Mouse (Mus musculus): ENCODE measurements around the gene Gm26566. TPM values are rescaled to one million over a fixed set of nuclear protein-coding genes. Genes with fewer than 3 reads are reported as not detected.
"Not testable (repeated sequence)": the region's sequence is repeated elsewhere in the genome, so short reads cannot be mapped to it uniquely, and the experiment has no call there.

Gm26566 gene
- polyA plus RNA-seq, 1 experiment from 2014 or later = 0.20 TPM

DNA sequence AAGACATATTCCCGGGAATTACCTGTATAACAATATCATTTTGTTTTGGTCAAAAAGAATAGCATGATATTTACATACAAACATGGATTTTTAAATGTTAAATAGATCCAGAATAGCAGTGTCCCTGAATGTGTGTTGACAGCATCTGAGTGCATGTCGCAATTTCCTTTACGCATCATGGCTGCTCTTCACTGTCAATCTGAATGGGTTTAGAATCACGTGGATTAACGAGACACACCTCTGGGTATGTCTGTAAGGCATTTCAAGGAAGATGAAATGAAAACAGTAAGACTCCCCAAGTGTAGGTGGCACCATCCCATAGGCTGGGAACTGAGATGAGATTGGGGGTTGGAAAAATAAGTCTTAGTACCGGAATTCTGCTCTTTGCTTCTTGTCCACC, 17.4 kb downstream of the Gm26566 start:
- no peak for ATAC-seq (ENCODE audit: insufficient read depth)
- Histone ChIP-seq H3K36me3 (replicated peaks) (no peaks in the 10 kb centered on the region), H3K4me3 (replicated peaks) (no peak overlapping the region), H3K27me3 (peaks cover 3% of the 10 kb centered on the region; the same call in 1 of the 2 replicates), H3K9ac (no peak overlapping the region), H3K4me1 (replicated peaks) (no peaks in the 10 kb centered on the region), H3K27ac (replicated peaks) (no peak overlapping the region), H3K4me2 (no peak overlapping the region), H3K9me3 (replicated peaks) (no peaks in the 10 kb centered on the region)
- WGBS (ENCODE audit: insufficient replicate concordance) = 63% methylated on average over 6 of the region's 6 CpGs

DNA sequence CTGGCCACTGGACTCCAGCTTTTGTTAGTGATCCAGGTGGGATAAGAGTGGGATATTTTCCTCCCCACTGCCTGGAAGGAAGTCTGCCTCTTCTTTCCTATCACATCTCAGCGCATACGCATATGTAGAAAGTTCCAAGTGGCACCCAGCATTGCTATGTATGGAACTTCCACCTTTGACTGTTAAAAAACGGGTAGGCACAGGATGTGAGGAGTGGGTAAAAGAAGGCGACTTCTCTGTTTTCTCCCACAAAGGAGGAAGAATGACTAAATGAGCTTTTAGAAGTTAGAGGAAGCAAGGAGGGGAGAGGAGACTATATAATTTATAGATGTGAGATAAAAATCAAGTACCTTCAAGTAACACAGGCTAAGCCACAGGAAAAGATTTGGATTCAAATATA, 19.8 kb downstream of the Gm26566 start:
- Histone ChIP-seq H3K4me2 (no peak overlapping the region), H3K27ac (replicated peaks) (no peak overlapping the region), H3K27me3 (peaks cover 3% of the 10 kb centered on the region; the same call in 1 of the 2 replicates), H3K36me3 (replicated peaks) (no peaks in the 10 kb centered on the region), H3K4me1 (replicated peaks) (no peaks in the 10 kb centered on the region), H3K4me3 (replicated peaks) (no peak overlapping the region), H3K9me3 (replicated peaks) (no peaks in the 10 kb centered on the region), H3K9ac (no peak overlapping the region)
- ATAC-seq (ENCODE audit: insufficient read depth) = no peak
- 39% methylated on average over 4 of the region's 4 CpGs for WGBS (ENCODE audit: insufficient replicate concordance)

DNA sequence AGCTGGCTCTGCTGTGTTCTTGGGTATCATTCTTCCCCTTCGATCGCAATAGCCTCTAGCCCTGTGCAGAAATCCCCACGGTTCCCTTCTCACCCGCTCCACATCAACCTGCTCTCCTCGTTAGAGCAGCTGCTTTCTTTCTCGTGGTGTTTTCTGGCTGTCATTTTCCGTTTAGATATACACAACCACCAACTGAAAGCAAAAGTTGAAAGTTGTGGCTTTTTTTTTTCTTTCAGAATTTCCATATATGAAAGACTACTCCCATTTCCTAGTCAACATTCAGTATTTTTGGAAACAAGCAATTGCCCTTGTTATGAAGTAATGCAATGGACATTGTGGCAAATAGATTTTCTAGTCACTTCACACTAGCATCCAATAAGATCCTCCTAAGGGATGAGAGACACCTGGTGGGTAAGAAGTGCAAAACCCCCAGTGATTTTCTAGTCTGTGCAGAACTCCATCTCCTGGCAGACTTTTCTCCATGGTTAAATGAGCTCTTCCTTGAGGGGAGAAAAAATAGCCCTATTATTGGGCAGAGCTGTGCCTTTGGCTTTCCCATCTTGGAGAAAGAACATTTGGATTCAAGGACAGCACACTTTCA, 21.3 kb downstream of the Gm26566 start:
- Histone ChIP-seq H3K9me3 (replicated peaks) (no peaks in the 10 kb centered on the region), H3K4me2 (no peak overlapping the region), H3K36me3 (replicated peaks) (no peaks in the 10 kb centered on the region), H3K27ac (replicated peaks) (no peak overlapping the region), H3K4me1 (replicated peaks) (no peaks in the 10 kb centered on the region), H3K27me3 (peaks cover 3% of the 10 kb centered on the region; the same call in 1 of the 2 replicates), H3K9ac (no peak overlapping the region), H3K4me3 (replicated peaks) (no peak overlapping the region)
- no peak for ATAC-seq (ENCODE audit: insufficient read depth)
- WGBS (ENCODE audit: insufficient replicate concordance) = 45% methylated on average over 7 of the region's 7 CpGs

DNA sequence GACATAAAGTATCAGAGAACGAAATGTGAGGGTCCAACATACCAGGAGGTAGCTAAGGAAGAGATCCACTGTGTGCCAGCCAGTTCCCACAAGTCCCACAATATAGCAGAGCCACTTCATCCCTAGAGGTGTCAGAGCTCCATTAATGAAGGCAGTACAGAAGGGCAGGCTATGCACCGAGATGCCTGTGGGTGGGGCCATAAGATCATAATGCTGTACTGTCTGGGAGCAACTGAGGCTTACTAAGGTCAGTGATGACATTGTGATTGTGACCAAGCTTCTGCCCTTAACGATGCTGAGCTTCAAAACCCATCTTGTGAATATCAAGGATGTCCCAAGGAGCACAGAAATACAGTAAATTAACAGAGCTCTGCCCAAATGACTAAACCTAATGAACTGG, 22.6 kb downstream of the Gm26566 start:
- H3K4me2 ChIP-seq = no peak overlapping the region
- WGBS (ENCODE audit: insufficient replicate concordance) = 37% methylated on average over 3 of the region's 3 CpGs
- H3K36me3 ChIP-seq (replicated peaks) = no peaks in the 10 kb centered on the region
- no peak overlapping the region for H3K9ac ChIP-seq
- ATAC-seq (ENCODE audit: insufficient read depth) = no peak
- H3K27ac ChIP-seq (replicated peaks) = no peak overlapping the region
- H3K4me3 ChIP-seq (replicated peaks) = no peak overlapping the region
- H3K9me3 ChIP-seq (replicated peaks) = no peaks in the 10 kb centered on the region
- no peaks in the 10 kb centered on the region for H3K4me1 ChIP-seq (replicated peaks)
- peaks cover 3% of the 10 kb centered on the region; the same call in 1 of the 2 replicates for H3K27me3 ChIP-seq

DNA sequence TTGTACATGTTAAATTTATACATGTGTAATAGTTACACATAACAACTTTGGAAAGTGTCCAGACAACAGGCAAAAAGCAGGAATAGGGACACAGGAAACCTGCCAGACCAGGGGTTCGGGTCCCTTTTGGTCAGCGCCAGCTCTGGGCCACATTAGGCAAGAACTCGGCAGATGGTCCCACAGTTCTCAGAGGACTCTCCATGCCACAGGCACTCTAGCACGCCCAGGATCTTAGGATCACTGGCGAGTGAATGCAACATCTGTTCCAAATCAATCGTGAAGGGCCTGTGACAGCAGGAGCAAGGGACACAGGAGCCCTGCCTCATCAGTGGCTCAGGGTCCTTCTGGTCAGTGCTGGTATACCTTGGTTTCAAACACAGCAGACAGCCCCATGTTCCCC, 28.3 kb downstream of the Gm26566 start:
- no peaks in the 10 kb centered on the region for H3K36me3 ChIP-seq (replicated peaks)
- no peaks in the 10 kb centered on the region for H3K27me3 ChIP-seq
- WGBS (ENCODE audit: insufficient replicate concordance) = 52% methylated on average over 6 of the region's 6 CpGs
- no peak overlapping the region for H3K9ac ChIP-seq
- no peak overlapping the region for H3K4me3 ChIP-seq (replicated peaks)
- H3K9me3 ChIP-seq (replicated peaks) = no peaks in the 10 kb centered on the region
- H3K27ac ChIP-seq (replicated peaks) = no peak overlapping the region
- H3K4me1 ChIP-seq (replicated peaks) = no peaks in the 10 kb centered on the region
- H3K4me2 ChIP-seq = no peak overlapping the region
- ATAC-seq (ENCODE audit: insufficient read depth) = no peak

DNA sequence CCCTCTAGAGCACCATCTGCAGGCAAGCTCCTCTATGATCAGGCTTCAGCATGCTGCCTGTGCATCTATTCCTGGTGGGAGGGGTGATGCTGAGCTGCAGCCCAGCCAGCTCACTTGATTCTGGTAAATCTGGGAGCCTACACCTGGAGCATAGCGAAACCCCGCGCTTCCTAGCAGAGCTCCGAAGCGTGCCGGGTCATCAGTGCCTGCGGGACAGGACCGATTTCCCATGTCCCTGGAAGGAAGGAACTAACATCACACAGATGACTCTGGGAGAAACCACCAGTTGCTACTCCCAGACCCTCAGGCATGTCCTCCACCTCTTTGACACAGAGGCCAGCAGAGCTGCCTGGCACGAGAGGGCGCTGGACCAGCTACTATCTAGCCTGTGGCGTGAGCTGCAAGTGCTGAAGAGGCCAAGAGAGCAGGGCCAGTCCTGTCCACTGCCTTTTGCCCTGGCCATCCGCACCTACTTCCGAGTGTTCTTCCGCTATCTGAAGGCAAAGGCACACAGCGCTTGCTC, 33.3 kb downstream of the Gm26566 start, which contains the start of gene Gm13271:
Gene Gm13271 (plus strand): TSS at position 51 of the 523 bp plus-strand sequence.
- H3K4me1 ChIP-seq (replicated peaks); H3K9me3 ChIP-seq (replicated peaks); H3K4me2 ChIP-seq; H3K9ac ChIP-seq; H3K36me3 ChIP-seq (replicated peaks); ATAC-seq (ENCODE audit: insufficient read depth); H3K27me3 ChIP-seq; H3K4me3 ChIP-seq (replicated peaks); H3K27ac ChIP-seq (replicated peaks): not testable (repeated sequence)
- WGBS (ENCODE audit: insufficient replicate concordance) = 75% methylated on average over 15 of the region's 15 CpGs

DNA sequence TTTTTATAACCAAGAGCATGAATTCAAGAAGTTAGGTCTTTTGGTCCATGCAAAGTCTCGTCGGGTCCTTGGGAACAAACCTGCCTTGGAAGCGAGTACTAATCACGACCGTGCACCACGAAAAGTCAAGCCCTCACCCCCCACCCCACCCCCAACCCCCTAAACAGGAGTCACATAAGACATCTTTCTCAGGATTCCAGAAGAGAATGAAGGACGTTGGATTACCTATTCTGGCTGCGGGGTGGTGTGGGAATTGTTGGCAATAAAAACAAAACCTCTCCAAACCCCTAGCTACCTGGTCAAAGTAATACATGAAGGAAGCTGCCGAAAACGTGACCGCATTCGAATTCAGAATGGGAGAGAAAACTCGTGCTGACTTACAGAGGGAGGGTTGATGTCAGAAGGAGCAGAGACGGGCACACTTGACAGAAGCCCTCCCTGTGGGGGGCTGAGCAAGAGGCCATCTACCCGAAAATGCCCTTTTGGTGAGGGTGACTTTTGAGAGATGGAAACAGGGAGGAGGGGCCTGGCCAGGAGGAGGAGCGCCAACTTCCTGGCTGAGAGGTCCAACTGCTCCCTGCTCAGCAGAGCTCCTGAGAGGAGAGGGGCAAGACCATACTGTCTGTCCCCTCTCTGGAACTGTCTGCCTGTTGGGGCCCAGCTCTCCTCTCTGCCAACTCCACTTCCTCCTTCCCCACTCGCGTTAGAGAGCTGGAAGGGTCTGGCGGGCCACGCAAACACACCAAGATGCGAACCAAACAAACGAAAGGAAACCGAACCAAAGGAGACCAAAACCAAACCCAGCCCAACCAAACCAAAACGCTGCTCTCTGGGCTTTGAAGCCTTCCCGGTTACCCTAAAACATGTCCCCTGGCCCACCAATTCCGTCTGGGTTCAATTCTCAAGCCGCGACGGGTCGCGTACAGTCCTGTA, 35.2 kb downstream of the Gm26566 start:
- H3K9ac ChIP-seq = peak overlapping the region; percentile 57
- not testable (repeated sequence) for H3K27me3 ChIP-seq; H3K9me3 ChIP-seq (replicated peaks); H3K4me1 ChIP-seq (replicated peaks); ATAC-seq (ENCODE audit: insufficient read depth); H3K36me3 ChIP-seq (replicated peaks)
- peak overlapping the region; percentile 86 for H3K27ac ChIP-seq (replicated peaks)
- peak overlapping the region; percentile 66 for H3K4me3 ChIP-seq (replicated peaks)
- peak overlapping the region; percentile 85 for H3K4me2 ChIP-seq
- WGBS (ENCODE audit: insufficient replicate concordance) = 9% methylated on average over 29 of the region's 31 CpGs

DNA sequence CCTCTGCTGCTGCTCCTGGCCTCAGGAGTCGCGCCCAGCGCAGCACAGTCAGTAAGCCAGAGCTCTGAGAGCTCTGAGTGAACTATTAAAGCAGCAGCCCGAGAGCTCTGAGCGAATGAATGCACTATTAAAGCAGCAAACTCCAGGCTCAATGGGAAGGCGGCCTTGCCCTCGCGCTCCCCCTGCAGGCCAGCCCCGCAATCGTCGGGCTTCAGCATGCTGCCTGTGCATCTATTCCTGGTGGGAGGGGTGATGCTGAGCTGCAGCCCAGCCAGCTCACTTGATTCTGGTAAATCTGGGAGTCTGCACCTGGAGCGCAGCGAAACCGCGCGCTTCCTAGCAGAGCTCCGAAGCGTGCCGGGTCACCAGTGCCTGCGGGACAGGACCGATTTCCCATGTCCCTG, 36.0 kb downstream of the Gm26566 start:
- under 1% methylated on average over 20 of the region's 21 CpGs for WGBS (ENCODE audit: insufficient replicate concordance)
- peak overlapping the region; percentile 86 for H3K27ac ChIP-seq (replicated peaks)

DNA sequence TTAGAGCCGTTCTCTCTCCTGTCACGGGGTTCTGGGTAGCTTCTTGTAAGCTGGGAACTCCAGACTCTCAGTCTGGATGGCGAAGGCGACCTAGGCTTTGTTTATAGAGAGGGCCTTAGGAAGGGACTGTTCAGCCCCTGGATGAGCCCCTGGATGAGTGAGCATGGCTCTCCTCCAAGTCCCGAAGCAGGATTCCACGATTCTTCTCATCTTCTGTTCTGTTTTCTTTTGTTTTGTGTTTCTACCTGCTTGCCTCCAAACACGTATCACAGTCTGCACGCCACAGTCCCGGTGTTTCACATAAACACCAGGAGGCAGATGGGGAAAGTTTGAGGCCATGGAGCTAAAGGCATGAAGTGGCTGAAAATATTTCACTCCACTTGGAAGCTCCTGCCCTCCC, 37.1 kb downstream of the Gm26566 start:
- not testable (repeated sequence) for H3K36me3 ChIP-seq (replicated peaks); H3K4me3 ChIP-seq (replicated peaks); H3K27ac ChIP-seq (replicated peaks); H3K9ac ChIP-seq; H3K4me2 ChIP-seq; ATAC-seq (ENCODE audit: insufficient read depth); H3K27me3 ChIP-seq; H3K9me3 ChIP-seq (replicated peaks); H3K4me1 ChIP-seq (replicated peaks)
- WGBS (ENCODE audit: insufficient replicate concordance) = 68% methylated on average over 9 of the region's 9 CpGs

More for the DNA sequence above, 36.0 kb downstream of the Gm26566 start:
- ATAC-seq (ENCODE audit: insufficient read depth) = peak; percentile 100
- not testable (repeated sequence) for H3K9me3 ChIP-seq (replicated peaks); H3K4me1 ChIP-seq (replicated peaks); H3K36me3 ChIP-seq (replicated peaks); H3K27me3 ChIP-seq
- Histone ChIP-seq H3K4me3 (replicated peaks) (peak overlapping the region; percentile 66), H3K4me2 (peak overlapping the region; percentile 85), H3K9ac (peak overlapping the region; percentile 57)

DNA sequence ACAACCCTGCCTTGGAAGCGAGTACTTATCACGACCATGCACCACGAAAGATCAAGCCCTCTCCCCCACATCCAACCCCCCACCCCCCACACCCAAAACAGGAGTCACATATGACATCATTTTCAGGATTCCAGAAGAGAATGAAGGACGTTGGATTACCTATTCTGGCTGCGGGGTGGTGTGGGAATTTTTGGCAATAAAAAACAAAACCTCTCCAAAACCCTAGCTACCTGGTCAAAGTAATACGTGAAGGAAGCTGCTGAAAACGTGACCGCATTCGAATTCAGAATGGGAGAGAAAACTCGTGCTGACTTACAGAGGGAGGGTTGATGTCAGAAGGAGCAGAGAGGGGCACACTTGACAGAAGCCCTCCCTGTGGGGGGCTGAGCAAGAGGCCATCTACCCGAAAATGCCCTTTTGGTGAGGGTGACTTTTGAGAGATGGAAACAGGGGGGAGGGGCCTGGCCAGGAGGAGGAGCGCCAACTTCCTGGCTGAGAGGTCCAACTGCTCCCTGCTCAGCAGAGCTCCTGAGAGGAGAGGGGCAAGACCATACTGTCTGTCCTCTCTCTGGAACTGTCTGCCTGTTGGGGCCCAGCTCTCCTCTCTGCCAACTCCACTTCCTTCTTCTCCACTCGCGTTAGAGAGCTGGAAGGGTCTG, 38.1 kb downstream of the Gm26566 start, which contains the start of gene Gm13283:
Gene Gm13283 (plus strand): TSS at position 510 of the 659 bp plus-strand sequence.
- H3K9me3 ChIP-seq (replicated peaks); H3K9ac ChIP-seq; H3K27me3 ChIP-seq; ATAC-seq (ENCODE audit: insufficient read depth); H3K27ac ChIP-seq (replicated peaks); H3K36me3 ChIP-seq (replicated peaks); H3K4me1 ChIP-seq (replicated peaks): not testable (repeated sequence)
- Histone ChIP-seq H3K4me2 (peak within 1 kb of the TSS; percentile 67), H3K4me3 (replicated peaks) (peak within 1 kb of the TSS; percentile 46)
- 14% methylated on average over 10 of the region's 14 CpGs for WGBS (ENCODE audit: insufficient replicate concordance)

DNA sequence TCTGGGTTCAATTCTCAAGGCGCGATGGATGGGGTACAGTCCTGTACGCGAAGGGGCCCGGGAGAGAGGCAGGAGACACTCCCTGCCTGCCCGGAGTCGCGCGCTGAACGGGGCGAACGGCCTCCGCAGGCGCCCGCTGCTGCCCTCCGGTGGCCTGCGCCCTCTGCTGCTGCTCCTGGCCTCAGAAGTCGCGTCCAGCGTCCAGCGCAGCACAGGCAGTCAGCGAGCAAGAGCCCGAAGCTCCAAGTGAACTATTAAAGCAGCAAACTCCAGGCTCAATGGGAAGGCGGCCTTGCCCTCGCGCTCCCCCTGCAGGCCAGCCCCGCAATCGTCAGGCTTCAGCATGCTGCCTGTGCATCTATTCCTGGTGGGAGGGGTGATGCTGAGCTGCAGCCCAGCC, 38.8 kb downstream of the Gm26566 start:
- Histone ChIP-seq H3K4me3 (replicated peaks) (peak overlapping the region; percentile 46), H3K4me2 (peak overlapping the region; percentile 67)
- ATAC-seq (ENCODE audit: insufficient read depth); H3K9ac ChIP-seq; H3K27ac ChIP-seq (replicated peaks); H3K9me3 ChIP-seq (replicated peaks); H3K4me1 ChIP-seq (replicated peaks); H3K36me3 ChIP-seq (replicated peaks); H3K27me3 ChIP-seq: not testable (repeated sequence)
- 0% methylated on average over 27 of the region's 28 CpGs for WGBS (ENCODE audit: insufficient replicate concordance)
